Mouse (Mus musculus) forelimb bud, embryonic 11.5 days (tissue): ENCODE measurements at regions not wholly inside any gene's neighbourhood (a gene's known extent, or its start where the extent isn't known, plus 50 kb on each side); places are given as distances from the start of the nearest gene placed in this dataset.
A peak's percentile ranks its signal among the peaks of the same experiment; 100 is the strongest.
"Not testable (repeated sequence)": the region's sequence is repeated elsewhere in the genome, so short reads cannot be mapped to it uniquely, and the experiment has no call there.

Experiments used
- DNase-seq: peaks from one replicate; pipeline ENCODE4 v3.0.0-alpha.2; 2012; ENCODE audit warnings: low read depth, low spot score

GRCm38 (mm10) chr12:98144464-98144863 lies 114.8 kb downstream of the Galc start:
- no peak for DNase-seq

DNA sequence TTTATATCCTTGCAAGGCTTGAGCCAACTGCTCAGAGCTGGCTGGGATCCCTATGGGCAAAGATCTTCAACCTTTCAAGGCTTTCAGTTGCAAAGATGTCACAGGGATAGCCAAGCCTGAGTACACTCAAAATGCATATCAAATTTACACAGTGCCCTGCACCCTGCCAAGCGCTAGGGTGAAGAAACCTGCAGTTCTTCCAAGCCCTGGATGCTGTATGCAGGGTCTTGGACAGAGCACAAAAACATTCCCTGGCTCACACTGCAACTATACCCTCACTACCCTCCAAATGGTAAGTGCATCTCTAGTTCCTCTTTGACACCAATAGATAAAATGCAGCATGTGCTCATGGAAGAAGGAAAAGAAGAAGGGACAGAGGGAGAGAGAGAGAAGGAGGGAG lies 116.1 kb downstream of the Galc start:
- DNase-seq: no peak

DNA sequence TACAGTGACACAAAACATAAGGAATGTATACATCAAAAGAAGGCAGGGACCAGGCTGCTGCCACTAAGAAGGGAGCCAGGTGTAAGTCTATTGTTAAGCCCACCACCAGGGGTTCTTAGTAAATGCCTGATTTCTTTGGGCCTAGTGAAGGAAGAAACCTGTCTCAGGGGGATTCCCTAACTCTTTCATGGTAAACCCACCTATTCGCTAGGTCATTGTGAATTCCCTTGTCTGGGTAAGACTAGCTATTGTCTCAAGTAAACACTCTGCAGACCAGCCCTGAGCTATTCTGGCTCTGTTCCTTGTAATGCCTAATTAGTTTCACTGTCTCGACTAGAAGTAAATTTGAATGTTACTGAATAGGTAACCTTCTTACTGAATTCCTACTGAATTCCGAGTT lies 119.4 kb downstream of the Galc start:
- DNase-seq: not testable (repeated sequence)

GRCm38 (mm10) chr12:98131276-98131675 lies 128.0 kb downstream of the Galc start:
- DNase-seq: no peak

GRCm38 (mm10) chr12:98123541-98123940 lies 135.7 kb downstream of the Galc start:
- no peak for DNase-seq

- peak; percentile 68 for DNase-seq
Measured at GRCm38 (mm10) chr12:98108039-98108438, 151.2 kb downstream of the Galc start.

DNA sequence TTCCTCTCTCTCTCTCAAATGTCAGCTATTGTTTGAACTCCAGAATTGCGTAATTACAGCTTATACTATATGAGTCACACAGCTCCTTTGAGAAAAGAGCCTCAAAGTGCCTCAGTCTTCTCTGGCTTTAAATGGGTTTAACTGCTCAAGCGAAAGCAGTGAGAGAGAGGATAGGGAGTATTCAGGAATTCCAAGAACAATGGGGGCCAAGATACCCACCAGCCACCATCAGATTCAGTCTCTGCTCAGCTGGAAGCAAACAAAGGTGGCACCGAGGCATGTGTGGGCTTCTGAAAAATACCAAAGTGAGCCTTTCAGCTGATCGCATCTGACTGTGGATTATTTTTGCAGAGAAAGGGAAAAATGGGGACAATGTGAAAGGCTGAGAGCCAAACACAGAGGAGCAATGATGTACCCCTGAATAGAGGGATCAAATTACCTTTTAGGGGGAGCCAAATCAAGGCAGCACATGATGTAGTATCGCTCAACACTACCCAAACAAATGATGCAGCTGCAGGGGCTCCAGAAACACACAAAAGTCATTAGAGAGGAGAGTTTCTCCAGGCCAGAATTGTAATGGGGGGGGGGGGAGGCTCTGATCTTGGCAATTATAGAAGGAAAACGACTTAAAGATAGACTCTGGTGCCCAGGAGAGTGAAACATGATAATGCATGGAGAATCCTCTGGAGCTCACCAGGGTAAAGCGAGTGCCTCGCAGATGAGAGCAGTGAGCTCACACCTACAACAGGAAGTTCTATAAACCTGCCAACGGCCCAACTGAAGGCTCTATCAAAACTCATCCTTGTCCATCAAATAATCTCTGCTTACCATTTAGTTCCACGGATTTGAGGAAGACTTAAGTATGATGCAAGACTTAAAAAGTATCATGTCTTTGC lies 152.2 kb downstream of the Galc start:
- no peak for DNase-seq

- no peak for DNase-seq
Measured at GRCm38 (mm10) chr12:98106151-98106788, 153.0 kb downstream of the Galc start.

DNA sequence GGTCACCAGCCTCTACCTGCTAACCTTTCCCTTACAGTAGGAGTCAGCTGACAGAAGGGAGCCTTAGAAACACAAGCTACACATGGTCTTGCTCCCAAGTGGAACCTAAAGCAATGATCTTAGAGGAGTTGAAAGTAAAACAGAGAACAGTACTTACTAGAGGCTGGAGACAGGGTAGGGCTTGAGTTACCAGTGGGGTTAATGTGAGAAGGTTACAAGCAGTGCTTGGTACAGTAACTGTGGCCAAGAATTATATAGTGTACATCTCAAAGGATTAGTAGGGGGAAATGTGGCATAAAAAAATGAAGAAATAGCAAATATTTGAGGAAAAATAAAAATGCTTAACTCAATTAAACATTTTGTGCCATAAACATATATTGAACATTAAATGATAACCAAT lies 153.5 kb downstream of the Galc start:
- no peak for DNase-seq

DNA sequence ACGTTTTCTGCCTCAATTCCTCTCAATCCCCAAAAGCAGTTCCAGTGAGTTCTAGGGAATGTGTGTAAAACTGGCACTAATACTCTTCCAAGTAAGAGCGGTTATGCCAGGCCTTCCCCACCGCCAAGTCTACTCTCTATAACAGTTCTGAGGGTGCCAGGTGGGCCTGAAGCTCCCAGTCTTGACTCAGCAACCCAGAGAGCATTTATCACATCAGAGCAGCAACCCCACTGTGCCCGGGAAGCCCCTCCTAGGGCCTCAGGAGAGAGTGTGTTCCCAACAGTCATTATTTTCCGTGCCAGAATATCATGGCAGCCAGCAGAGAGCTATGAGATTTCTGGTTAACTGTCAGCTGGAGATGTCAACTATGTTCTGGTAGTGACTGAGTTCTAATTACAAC lies 169.1 kb downstream of the Galc start:
- DNase-seq: no peak

DNA sequence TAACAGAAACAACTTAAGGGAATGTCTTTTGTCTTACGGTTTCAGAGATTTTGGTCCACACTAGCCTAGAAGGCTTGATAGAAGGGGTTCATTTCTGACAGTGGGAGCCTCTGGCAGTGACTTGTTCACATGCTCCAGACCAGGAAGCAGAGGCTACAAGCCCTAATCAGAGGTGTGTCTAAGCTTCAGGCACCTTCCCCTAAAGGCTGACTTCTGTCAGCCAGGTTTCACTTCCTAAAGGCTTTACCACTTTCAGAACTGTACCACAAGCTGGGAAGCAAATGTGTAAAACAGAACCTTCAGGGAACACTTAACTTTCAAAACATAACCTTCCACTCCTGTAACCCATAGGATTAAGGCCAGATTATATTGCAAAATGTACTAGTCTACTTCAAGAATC lies 180.9 kb downstream of the Galc start:
- DNase-seq: no peak

GRCm38 (mm10) chr12:98075580-98075979 lies 183.7 kb downstream of the Galc start:
- DNase-seq: no peak

DNA sequence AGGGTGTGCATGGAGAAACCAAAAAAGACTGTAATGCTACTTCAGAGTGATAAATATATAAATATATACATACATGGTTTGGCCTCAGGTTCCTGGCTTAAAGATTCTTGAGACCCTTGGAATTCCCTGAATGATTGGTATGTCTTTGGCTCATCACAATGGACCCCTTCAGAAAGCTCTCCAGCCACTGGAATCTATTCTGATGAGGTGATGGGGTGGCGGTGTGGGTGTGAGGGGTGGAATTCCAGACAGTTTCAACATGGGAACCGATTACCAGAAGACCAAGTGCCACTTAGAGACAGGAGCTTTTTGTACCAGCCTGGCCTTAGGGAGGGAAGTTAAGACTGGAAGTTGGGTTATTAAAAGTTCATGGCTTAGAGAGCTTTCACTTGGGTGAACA lies 190.1 kb downstream of the Galc start:
- peak; percentile 16 for DNase-seq

- DNase-seq: no peak
Measured at GRCm38 (mm10) chr12:98059419-98060180, 199.7 kb downstream of the Galc start.

GRCm38 (mm10) chr12:98058977-98059376 lies 200.3 kb downstream of the Galc start:
- no peak for DNase-seq

- no peak for DNase-seq
Measured at GRCm38 (mm10) chr12:98050934-98051333, 208.3 kb downstream of the Galc start.

- DNase-seq: no peak
Measured at GRCm38 (mm10) chr12:98050500-98050899, 208.8 kb downstream of the Galc start.

DNA sequence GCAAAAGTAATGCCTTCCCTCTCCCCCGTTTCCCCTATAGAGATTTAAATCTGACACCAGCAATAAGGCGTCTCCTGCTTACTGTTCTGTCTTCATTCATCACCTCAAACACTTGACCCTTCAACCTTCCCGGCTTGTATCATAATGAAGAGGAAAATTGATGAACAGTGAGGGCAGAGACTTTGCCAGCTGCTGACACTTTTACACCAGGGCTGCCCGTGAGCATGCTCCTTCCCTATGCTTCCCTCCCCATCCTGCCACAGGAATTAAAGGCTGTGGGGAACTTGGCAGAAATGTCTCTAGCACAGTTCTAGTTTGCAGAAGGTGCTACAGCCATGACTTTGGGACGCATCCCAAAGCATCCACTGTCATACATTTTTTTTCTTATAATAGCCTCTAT lies 209.2 kb downstream of the Galc start:
- DNase-seq: no peak

DNA sequence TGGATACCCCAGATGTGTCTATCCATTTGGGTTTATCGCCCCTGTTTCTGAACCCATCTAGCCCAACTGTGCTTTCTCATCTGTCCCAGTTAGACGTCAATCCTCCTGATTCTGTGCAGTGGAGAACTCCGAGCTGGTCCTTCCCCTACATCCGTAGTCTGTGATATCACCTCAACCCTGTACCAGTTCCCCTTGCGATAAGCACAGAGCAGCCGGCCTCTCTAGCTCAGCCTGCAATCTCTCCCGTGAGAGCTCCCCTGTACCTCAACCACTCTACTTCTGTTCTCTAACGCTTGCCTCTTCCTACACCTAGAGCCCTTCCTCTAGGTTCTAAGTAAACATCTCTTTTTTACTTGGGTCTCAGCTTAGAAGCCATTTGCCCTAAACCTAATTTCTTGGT lies 211.5 kb downstream of the Galc start:
- DNase-seq: no peak

- DNase-seq: no peak
Measured at GRCm38 (mm10) chr12:98046459-98047440, 212.5 kb downstream of the Galc start.

- no peak for DNase-seq
Measured at GRCm38 (mm10) chr12:98045784-98046458, 213.3 kb downstream of the Galc start.
